Mouse (Mus musculus) heart, adult 2 months (tissue): ENCODE results near the gene Fam89b.

Experiments
- EP300 ChIP-seq: fragments of 200-500 bp; IDR thresholded peaks from 2 replicates; pipeline ENCODE4 v1.6.1; 2011; ENCODE audit warnings: low read depth, low read length, control low read depth; ENCODE audit not compliant: insufficient read depth
- POLR2A ChIP-seq: fragments of 200-500 bp; IDR thresholded peaks from 2 replicates; pipeline ENCODE4 v1.6.1; 2011; ENCODE audit warnings: mild to moderate bottlenecking, low read depth, low read length, control low read depth; ENCODE audit not compliant: insufficient read depth

GRCm38 (mm10) chr19:5713255-5713654 is 16.2 kb downstream of the Fam89b start:
- TF ChIP-seq POLR2A (no peak), EP300 (no peak)
